Mouse (Mus musculus) urinary bladder, postnatal 25 days (tissue): ENCODE results near the gene Zfp467.

Experiments
- DNase-seq: peaks from one replicate; pipeline ENCODE4 v3.0.0; 2022; ENCODE audit warnings: low spot score

The Zfp467 gene

DNA sequence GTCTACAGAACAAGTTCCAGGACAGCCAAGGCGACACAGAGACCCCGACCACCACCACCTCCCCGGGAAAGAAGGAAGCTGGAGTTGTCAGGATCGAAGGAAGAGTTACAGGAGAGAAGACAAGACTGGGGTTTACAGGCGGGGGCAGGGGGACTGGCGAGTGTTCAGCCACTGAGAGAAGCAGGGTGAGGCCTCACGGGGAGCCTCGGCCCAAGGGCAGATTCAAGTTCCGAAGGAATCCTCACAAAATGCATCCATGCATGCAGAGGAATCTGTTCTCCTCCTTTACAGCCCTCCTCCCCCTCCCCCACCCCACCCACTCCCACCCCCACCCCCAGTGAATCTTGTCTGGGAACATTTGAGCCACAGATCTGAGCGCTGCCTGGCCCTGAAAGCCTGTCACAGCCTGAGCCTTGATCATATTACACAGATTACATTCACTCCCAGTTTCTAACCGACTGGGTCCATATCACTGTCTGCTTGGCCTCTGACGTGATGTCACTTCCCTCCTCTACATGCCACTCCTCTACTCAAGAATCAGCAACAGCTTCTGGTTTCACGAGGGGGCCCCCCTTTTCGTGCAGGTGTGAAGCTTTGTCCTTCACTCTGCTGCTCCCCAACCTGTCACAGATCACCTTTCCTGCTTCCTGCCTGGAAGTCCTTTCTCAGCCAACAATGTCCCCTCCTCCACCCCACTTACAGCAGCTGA is 5.2 kb downstream of the Zfp467 start:
- DNase-seq, result no peak

DNA sequence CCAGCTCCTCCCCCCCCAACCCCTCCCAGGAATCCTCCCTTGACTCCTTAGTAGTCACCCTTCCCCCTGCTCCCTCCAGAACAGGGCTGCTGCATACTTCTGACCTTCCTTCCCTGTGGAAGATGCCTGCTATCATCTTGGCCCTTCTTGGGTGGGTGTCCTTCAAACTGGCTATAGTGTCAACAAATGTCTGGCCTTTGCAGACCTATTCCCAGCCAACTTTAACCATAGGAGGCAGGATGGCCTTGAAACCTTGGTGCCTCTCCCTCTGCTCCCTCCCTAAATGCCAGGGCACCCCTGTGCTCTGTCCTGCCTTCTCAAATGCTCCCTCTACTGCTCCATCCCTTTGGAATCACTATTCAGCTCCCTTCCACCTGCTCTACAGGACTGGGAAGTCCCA is 6.0 kb downstream of the Zfp467 start:
- no peak for DNase-seq

- no peak for DNase-seq
Observed at GRCm38 (mm10) chr6:48438475-48439125, 7.0 kb downstream of the Zfp467 start.

DNA sequence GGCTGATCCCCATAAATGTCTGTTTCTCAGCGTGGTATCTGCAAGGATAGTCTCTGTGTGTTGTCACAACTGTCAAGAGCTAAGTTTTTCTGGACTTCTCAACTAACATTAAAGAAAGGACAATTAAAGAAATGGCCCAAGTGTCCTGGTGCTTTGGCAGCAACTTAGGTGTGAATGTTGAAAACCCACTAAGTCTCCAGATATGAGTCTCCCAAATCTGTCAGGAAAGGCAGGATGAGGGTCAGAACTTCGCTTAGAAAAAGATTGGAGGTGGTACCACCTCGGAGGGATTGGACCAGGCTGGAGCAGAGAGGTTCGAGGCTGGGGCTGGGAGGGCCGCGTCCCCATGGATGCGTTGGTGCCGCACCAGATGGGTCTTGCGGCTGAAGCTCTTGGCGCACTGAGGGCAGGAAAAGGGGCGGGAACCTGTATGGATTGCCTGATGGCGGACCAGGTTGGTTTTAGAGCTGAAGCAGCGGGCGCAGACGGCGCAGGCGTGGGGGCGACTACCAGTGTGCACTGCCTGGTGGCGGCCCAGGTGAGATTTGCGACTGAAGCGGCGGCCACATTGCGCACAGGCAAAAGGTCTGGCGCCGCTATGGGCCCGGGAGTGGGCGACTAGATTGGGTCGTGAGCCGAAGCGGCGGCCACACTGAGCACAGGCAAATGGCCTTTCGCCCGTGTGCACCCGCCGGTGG is 7.8 kb downstream of the Zfp467 start:
- DNase-seq, result no peak

GRCm38 (mm10) chr6:48435706-48436349 is 9.8 kb downstream of the Zfp467 start:
- DNase-seq, result no peak

DNA sequence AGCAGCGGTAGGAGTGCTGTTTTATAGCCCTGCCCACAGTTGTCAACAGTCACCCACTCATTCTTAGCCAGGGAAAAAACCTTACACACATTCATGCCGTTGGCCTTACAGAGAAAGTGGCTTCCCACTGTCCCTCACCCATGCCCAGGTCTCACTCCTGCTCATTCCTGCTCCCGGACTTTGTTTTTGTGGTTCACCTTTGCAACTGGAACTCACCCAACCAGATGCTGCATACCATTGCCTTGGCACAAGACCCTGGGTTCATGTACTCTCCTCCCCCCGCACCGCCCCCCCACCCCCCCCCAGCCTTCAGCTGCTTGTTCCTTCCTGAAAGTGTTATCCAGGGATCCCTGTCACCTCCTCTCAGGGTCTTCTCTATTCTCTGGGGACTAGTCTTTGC is 10.5 kb downstream of the Zfp467 start:
- no peak for DNase-seq

GRCm38 (mm10) chr6:48434651-48435050 is 11.0 kb downstream of the Zfp467 start:
- DNase-seq, result no peak

- DNase-seq, result no peak
Observed at GRCm38 (mm10) chr6:48432893-48433816, 12.5 kb downstream of the Zfp467 start.

DNA sequence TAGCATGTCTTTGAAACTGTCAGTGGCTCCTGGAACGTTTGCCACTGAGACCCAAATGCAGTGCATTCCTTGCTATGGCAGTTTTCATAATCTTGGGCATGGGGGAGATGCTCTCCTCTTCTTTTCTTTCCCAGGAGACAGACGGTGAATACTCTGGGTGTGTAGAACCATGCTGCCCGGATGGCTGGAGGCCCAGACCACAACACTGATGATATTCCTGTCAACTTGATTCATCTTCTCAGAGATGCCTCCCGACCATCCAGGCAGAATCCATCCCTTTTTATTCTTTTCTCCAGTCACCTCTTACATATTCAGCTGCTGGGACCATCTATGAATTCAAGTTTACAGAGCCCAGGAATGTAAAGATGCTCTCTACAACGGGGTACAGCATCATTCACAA is 14.9 kb downstream of the Zfp467 start:
- no peak for DNase-seq

GRCm38 (mm10) chr6:48428769-48429557 is 16.7 kb downstream of the Zfp467 start:
- DNase-seq, result no peak

GRCm38 (mm10) chr6:48426956-48427355 is 18.7 kb downstream of the Zfp467 start:
- DNase-seq, result no peak

GRCm38 (mm10) chr6:48424074-48424473 is 21.6 kb downstream of the Zfp467 start:
- no peak for DNase-seq

- no peak for DNase-seq
Observed at GRCm38 (mm10) chr6:48423336-48423735, 22.3 kb downstream of the Zfp467 start.

GRCm38 (mm10) chr6:48420647-48421046 is 25.0 kb downstream of the Zfp467 start:
- DNase-seq, result no peak

- no peak for DNase-seq
Observed at GRCm38 (mm10) chr6:48416486-48416885, 29.1 kb downstream of the Zfp467 start.

DNA sequence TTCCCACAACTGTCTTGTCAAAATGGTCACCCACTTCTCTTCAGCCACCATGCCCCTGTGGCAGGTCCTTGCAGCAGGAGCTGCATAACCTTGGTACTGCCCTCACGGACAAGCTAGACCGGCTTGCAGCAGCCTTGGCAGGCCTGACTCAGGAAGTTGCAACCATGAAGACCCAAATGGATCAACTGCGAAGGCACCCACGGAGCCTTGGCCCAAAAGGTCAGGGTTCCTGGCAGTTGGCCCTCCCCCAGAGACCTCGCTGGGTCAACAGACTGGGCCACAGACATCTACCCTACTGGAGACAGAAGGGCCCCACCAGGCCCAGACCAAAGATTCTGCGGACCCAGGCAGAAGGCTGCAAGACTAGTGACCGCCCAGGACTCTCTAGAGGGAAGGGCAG is 30.0 kb downstream of the Zfp467 start:
- DNase-seq, result no peak

- no peak for DNase-seq
Observed at GRCm38 (mm10) chr6:48414886-48415285, 30.7 kb downstream of the Zfp467 start.

- DNase-seq, result no peak
Observed at GRCm38 (mm10) chr6:48413081-48413480, 32.5 kb downstream of the Zfp467 start.

DNA sequence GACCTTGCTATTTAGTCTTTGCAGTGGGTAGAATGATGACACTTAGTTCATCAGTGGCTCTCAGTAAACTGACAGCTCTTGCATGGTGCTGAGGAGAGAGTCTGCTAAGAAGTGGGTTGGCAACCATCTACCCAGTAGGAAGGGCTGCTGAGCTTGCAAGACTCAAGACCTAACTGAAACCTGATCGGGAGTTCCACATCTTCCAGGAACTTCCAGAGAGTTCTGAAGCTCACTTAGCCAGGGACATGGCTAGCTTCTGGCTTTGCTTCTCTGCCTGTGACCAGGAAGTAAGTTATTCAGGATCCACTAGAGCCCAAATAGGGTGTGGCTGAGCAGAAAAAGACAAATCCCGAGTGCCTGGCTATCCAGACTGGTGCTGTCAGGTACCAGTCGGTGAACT is 33.0 kb downstream of the Zfp467 start:
- DNase-seq, result no peak

GRCm38 (mm10) chr6:48412147-48412546 is 33.5 kb downstream of the Zfp467 start:
- no peak for DNase-seq
